Mouse (Mus musculus) CH12.LX (cell line): ENCODE measurements at regions not wholly inside any gene's neighbourhood (a gene's known extent, or its start where the extent isn't known, plus 50 kb on each side); places are given as distances from the start of the nearest gene placed in this dataset.

Experiments used
- CHD2 ChIP-seq: IDR thresholded peaks from 2 replicates; pipeline ENCODE4 v1.6.1; 2011; ENCODE audit warnings: low read length, improper control_type of control experiment
- CTCF ChIP-seq, 2 experiments: IDR thresholded peaks in 1 of 2; conservative IDR thresholded peaks in 1 of 2; 2 replicates each; pipeline ENCODE4 v1.5.1; 2011 to 2012; ENCODE audit warnings: low read depth in 2 of 2, low read length in 2 of 2, improper control_type of control experiment in 1 of 2, inconsistent platforms in 1 of 2, mild to moderate bottlenecking in 1 of 2, moderate library complexity in 1 of 2
- EP300 ChIP-seq: IDR thresholded peaks from 2 replicates; pipeline ENCODE4 v1.6.1; 2011; ENCODE audit warnings: low read length, improper control_type of control experiment
- GABPA ChIP-seq: IDR thresholded peaks from 2 replicates; pipeline ENCODE4 v1.6.1; 2012; ENCODE audit warnings: low read depth, low read length, improper control_type of control experiment, inconsistent platforms; ENCODE audit not compliant: insufficient replicate concordance
- HCFC1 ChIP-seq: IDR thresholded peaks from 2 replicates; pipeline ENCODE4 v1.6.1; 2012; ENCODE audit warnings: low read depth, mild to moderate bottlenecking, inconsistent platforms, low read length, improper control_type of control experiment
- MAFK ChIP-seq: IDR thresholded peaks from 2 replicates; pipeline ENCODE4 v1.6.1; 2011; ENCODE audit warnings: low read length, improper control_type of control experiment; ENCODE audit not compliant: insufficient replicate concordance
- MEF2A ChIP-seq: IDR thresholded peaks from 2 replicates; pipeline ENCODE4 v1.6.1; 2014; ENCODE audit warnings: low read depth, mild to moderate bottlenecking, inconsistent platforms, low read length, improper control_type of control experiment, borderline replicate concordance
- NRF1 ChIP-seq: IDR thresholded peaks from 2 replicates; pipeline ENCODE4 v1.6.1; 2014; ENCODE audit warnings: low read depth, mild to moderate bottlenecking, inconsistent platforms, low read length, improper control_type of control experiment, moderate library complexity
- POLR2A ChIP-seq: IDR thresholded peaks from 2 replicates; pipeline ENCODE4 v1.6.1; 2011; ENCODE audit warnings: low read depth, mild to moderate bottlenecking, improper control_type of control experiment, low read length
- SIN3A ChIP-seq: IDR thresholded peaks from 2 replicates; pipeline ENCODE4 v1.6.1; 2012; ENCODE audit warnings: low read length, improper control_type of control experiment, inconsistent platforms
- SMC3 ChIP-seq: IDR thresholded peaks from 2 replicates; pipeline ENCODE4 v1.6.1; 2011; ENCODE audit warnings: low read depth, low read length, improper control_type of control experiment

DNA sequence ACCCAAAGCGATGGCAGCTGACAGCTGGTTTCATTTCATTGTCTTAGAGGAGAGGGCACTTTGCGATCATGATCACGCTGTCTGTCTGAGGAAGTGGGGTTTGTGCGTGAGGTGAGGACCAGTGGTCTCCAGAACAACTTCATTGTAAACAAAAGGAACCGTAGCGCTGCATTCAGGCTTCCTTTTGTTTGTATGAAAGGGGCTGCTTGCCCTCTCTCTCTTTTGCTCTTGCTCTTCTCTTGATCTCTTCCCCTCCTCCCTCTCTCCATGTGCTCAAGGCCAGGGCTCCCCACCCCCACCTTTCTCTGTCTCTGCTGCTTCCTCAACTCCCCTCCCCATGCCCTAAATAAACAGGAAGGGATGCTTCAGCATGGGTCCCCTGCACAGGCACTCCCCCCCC, 51.0 kb upstream of the Nap1l1 start:
- TF ChIP-seq GABPA, result no peak
- TF ChIP-seq SMC3, result no peak
- TF ChIP-seq POLR2A, result no peak
- TF ChIP-seq CTCF (conservative IDR thresholded peaks at IDR 0.05 in 1 of 2, IDR thresholded peaks at IDR 0.05 in 1 of 2; ENCODE audit: low read depth in 2 of 2, low read length in 2 of 2), result no peak
- TF ChIP-seq NRF1, result no peak
- no peak for TF ChIP-seq MEF2A
- TF ChIP-seq EP300, result no peak
- TF ChIP-seq HCFC1, result no peak
- TF ChIP-seq CHD2, result no peak
- TF ChIP-seq MAFK, result no peak
- TF ChIP-seq SIN3A, result no peak
